Mouse (Mus musculus): ENCODE results near the gene Cd2bp2.

DNA sequence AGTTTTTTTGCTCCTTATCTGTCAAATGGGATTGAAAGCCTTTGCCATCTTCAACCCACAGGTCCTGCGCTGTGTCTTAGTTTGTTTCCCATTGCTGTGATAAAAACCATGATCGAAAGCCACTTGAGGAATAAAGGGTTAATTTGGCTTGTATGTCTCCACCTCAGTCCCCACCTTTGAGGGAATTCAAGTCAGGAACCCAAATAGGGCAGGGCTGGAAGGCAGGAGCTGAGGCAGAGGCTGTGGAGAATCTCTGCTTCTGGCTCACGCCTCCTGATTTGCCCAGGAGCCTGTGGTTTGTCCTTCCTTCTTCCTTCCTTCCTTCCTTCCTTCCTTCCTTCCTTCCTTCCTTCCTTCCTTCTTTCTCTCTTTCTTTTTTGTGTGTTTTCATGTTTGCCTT is 27.3 kb upstream of the Cd2bp2 start:
- no peak for TF ChIP-seq CTCF (IDR thresholded peaks at IDR 0.05; ENCODE audit: low read depth)
- no peak for TF ChIP-seq EP300 (IDR thresholded peaks at IDR 0.05; ENCODE audit: low read depth)

Measured in liver, postnatal 0 days (tissue).